Mouse (Mus musculus): ENCODE results near the gene Map2k5. TPM values are rescaled to one million over a fixed set of nuclear protein-coding genes. Genes with fewer than 3 reads are reported as not detected.

Gene Map2k5
- polyA plus RNA-seq, 1 experiment from 2014 or later = 30.7 TPM

DNA sequence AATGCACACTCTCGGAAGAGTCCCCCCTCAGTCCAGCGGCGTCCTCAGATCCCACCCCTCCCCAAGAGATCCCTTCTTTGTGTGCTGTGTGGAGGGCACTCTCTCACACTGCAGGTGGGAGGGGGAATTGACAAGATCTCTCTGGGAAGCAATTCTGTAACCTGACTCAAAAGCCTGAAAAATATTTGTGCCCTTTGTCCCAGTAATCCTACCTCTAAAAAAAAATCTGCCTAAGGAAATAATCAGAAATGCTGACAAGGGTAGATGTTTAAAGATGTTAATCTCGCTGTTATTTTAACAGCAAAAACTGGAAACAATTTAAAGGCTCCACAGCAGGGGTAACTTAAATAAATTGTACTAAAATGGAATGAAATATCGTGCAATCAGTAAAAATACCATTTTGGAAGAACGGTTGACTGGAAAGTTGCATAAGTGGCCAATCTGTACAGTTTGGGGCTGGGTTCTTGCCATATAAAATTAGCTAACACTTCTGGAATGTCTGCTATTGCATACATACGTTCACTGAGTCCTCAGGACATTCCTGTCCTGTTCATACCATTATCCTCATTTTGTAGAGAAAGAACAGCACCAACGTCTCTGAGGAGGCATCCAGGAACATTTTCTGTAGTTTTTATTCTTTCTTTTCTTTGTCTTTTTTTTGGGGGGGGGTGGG is 255.4 kb downstream of the Map2k5 start:
- Histone ChIP-seq H3K4me2 (no peak overlapping the region), H3K9ac (ENCODE audit: low read depth, low read length) (no peak overlapping the region), H3K36me3 (ENCODE audit: control insufficient read depth, insufficient read depth, low read length) (no peaks in the 10 kb centered on the region), H3K27ac (ENCODE audit: low read depth, low read length) (no peak overlapping the region), H3K4me3 (ENCODE audit: low read depth, low read length) (no peak overlapping the region), H3K9me3 (replicated peaks; ENCODE audit: control insufficient read depth, low read length) (no peaks in the 10 kb centered on the region), H3K4me1 (ENCODE audit: control insufficient read depth, insufficient read depth, low read length) (peaks cover 3% of the 10 kb centered on the region; the same call in 1 of the 2 replicates), H3K27me3 (ENCODE audit: control insufficient read depth, insufficient read depth, low read length) (no peaks in the 10 kb centered on the region; the same call in 1 of the 2 replicates)
- 64% methylated on average over 8 of the region's 8 CpGs for WGBS (ENCODE audit: insufficient replicate concordance)
- ATAC-seq (replicated peaks; ENCODE audit: insufficient number of reproducible peaks, low FRiP score, low TSS enrichment) = no peak

- Histone ChIP-seq H3K27me3 (ENCODE audit: control insufficient read depth, insufficient read depth, low read length) (no peaks in the 10 kb centered on the region), H3K36me3 (ENCODE audit: control insufficient read depth, insufficient read depth, low read length) (no peaks in the 10 kb centered on the region), H3K9me3 (replicated peaks; ENCODE audit: control insufficient read depth, low read length) (no peaks in the 10 kb centered on the region), H3K27ac (ENCODE audit: low read depth, low read length) (no peak overlapping the region), H3K9ac (ENCODE audit: low read depth, low read length) (no peak overlapping the region), H3K4me2 (no peak overlapping the region), H3K4me3 (ENCODE audit: low read depth, low read length) (no peak overlapping the region), H3K4me1 (ENCODE audit: control insufficient read depth, insufficient read depth, low read length) (no peaks in the 10 kb centered on the region)
- no peak for ATAC-seq (replicated peaks; ENCODE audit: insufficient number of reproducible peaks, low FRiP score, low TSS enrichment)
- WGBS (ENCODE audit: insufficient replicate concordance) = 63% methylated on average over 5 of the region's 5 CpGs
These were observed 259.3 kb downstream of the Map2k5 start for GRCm38 (mm10) chr9:63118385-63118784.

Other genes with a start within 250 kb of the Map2k5 start
- not detected in 2 replicates for gene Skor1, start 228.9 kb downstream of the Map2k5 start, polyA plus RNA-seq (2014; fragmentation: Nextera tagmentation; extraction: Ambion mirVana)
- 52.3 and 55.6 TPM in 2 replicates for gene 2300009A05Rik, start 21.3 kb upstream of the Map2k5 start, polyA plus RNA-seq (2014; fragmentation: Nextera tagmentation; extraction: Ambion mirVana)
- 0.11 TPM in 1 of 2 replicates, not detected in the other for gene Iqch, start 224.6 kb upstream of the Map2k5 start, polyA plus RNA-seq (2014; fragmentation: Nextera tagmentation; extraction: Ambion mirVana)
- gene Aagab, start 224.8 kb upstream of the Map2k5 start, polyA plus RNA-seq (2014; fragmentation: Nextera tagmentation; extraction: Ambion mirVana) = 20.9 and 25.9 TPM in 2 replicates